Mouse (Mus musculus): ENCODE measurements around the gene Crybb1. TPM values are rescaled to one million over a fixed set of nuclear protein-coding genes. Genes with fewer than 3 reads are reported as not detected.

Crybb1 gene
- polyA plus RNA-seq (2015; fragmentation: Nextera tagmentation; extraction: Ambion mirVana) = 0.39 TPM in 1 of 2 replicates, not detected in the other

GRCm38 (mm10) chr5:112255426-112255825 is at the start of gene Crybb1:
Crybb1 (plus strand) TSS chr5:112255815.

GRCm38 (mm10) chr5:112252400-112252799 is 3.2 kb upstream of the Crybb1 start, which contains the start of gene Cryba4:
Cryba4 (minus strand) TSS chr5:112252518.

DNA sequence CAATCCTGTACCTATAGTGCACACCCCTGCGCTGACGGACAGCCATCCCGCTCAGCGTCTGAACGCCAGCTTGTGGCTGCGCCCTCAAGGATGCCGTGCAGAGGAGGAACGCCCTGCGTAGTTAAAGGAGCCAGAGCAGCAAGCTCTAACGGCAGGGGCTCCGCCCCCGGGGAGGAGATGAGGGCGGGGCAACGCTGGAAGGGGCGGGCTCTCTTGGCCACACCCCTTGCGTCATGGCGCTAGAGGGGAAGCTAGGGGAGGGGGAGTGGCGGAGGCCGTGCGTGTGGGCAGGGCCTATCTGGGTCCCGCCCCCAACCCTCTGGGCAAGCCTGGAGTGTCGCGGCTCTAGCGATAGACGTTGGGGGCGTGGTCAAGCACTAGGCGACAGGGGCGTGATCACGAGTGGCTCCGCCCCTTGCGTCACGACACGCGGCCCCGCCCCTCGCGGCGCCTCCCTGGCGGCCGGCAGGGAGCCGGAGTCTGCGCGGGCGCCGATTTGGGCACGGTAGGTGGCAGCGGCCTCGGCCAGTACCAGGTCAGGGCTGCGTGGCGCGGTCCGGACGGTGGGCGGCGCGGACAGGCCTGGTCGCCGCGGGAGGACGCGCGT is 20.8 kb downstream of the Crybb1 start, which contains the start of gene Tpst2:
Tpst2 (plus strand) TSS at position 425 of the 607 bp plus-strand sequence.

Other genes with a start within 250 kb of the Crybb1 start
- 0.47 and 0.75 TPM in 2 replicates for gene Cryba4, start 3.3 kb upstream of the Crybb1 start, polyA plus RNA-seq (2015; fragmentation: Nextera tagmentation; extraction: Ambion mirVana)
- 58.1 and 60.0 TPM in 2 replicates for gene Tpst2, start 20.9 kb downstream of the Crybb1 start, polyA plus RNA-seq (2015; fragmentation: Nextera tagmentation; extraction: Ambion mirVana)
- 12.9 and 13.0 TPM in 2 replicates for gene Tfip11, start 70.5 kb downstream of the Crybb1 start, polyA plus RNA-seq (2015; fragmentation: Nextera tagmentation; extraction: Ambion mirVana)
- 17.0 and 17.2 TPM in 2 replicates for gene Srrd, start 87.2 kb downstream of the Crybb1 start, polyA plus RNA-seq (2015; fragmentation: Nextera tagmentation; extraction: Ambion mirVana)
- 12.4 and 14.8 TPM in 2 replicates for gene Hps4, start 87.3 kb downstream of the Crybb1 start, polyA plus RNA-seq (2015; fragmentation: Nextera tagmentation; extraction: Ambion mirVana)
- 0.08 and 0.11 TPM in 2 replicates for gene Gm6583, start 100.2 kb downstream of the Crybb1 start, polyA plus RNA-seq (2015; fragmentation: Nextera tagmentation; extraction: Ambion mirVana)
- gene Asphd2, start 139.1 kb downstream of the Crybb1 start, polyA plus RNA-seq (2015; fragmentation: Nextera tagmentation; extraction: Ambion mirVana) = 0.96 and 1.8 TPM in 2 replicates
- gene Gm6588, start 193.6 kb downstream of the Crybb1 start, polyA plus RNA-seq (2015; fragmentation: Nextera tagmentation; extraction: Ambion mirVana) = not detected in 2 replicates

All from urinary bladder, postnatal 0 days (tissue).